Mouse (Mus musculus): ENCODE measurements around the gene Ush2a.

DNA sequence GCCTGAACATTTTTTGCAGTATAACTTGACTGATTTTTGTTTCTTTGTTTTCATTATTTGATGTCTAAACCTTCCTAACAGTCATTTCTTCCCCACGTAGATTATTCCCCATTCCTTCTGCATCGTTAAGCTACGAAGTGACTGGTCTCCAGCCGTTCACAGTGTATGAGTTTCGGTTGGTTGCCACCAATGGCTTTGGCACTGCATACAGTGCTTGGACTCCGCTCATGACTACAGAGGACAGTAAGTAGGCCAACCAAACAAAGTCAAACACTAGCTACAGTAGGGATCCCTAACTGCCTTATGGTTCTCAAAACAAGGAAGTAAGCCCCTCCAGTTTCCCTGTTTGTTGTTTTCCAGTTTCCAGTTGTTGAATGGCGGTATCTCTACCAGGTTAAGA lies 453.1 kb downstream of the Ush2a start:
- no peak for TF ChIP-seq CTCF (IDR thresholded peaks at IDR 0.05; ENCODE audit: extremely low read depth, insufficient read depth, low read length)
- TF ChIP-seq POLR2A (IDR thresholded peaks at IDR 0.05; ENCODE audit: extremely low read depth, insufficient read depth, low read length), result no peak

Data from cortical plate, adult 2 months (tissue).